Mouse (Mus musculus): ENCODE data around the gene Dyrk1a.

The Dyrk1a gene

DNA sequence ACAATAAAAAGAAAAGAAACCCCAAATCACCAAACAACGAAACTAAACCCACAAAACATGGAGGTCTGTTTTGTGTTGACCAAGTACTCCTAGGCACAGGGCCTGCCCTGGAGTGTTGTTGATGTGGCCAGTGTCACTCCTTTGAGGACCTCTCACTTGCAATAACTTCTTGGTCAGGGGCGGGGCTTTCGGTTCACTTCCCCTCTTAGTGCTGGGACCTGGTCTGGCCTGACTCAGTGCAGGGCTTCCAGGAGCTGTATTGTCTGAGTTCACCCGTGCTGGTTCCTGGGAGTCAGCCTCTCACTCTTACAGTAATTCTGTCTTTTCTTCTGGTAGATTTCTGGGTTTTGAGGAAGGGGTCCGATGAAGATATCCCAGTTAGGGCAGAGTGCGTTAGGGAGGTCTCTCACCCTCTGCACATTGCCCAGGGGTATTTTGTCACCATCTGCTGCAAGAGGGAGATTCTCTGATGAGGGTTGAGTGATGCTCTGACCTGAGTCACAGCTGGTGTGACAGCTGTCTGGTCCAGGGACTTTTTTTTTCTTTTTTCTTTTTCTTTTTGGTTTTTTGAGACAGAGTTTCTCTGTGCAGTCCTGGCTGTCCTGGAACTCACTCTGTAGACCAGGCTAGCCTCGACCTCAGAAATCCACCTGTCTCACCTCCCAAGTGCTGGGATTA is 150.8 kb downstream of the Dyrk1a start:
- DNase-seq = peak; percentile 42 to 45

DNA sequence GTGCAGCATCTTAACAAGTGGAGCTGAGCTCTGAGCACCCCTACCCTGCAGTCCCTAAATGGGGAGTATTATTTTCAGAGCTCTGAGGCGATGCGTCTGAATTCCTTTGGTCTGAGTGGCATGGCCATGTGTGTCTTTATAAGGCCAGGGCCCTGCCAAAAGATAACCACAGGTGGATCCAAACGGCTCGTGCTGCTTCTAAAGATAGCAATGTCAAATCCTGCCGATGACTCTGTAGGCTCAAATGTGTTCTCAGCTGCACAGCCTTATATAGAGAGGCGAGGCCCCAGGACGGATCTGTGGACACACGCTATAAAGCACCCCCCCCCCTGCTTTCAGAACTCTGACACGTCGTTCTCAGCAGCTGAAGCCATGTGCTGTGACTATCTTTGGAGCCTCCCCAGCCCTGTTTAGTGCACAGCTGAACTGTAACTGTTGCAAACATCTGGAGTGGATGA is 151.8 kb downstream of the Dyrk1a start:
- DNase-seq = no peak

DNA sequence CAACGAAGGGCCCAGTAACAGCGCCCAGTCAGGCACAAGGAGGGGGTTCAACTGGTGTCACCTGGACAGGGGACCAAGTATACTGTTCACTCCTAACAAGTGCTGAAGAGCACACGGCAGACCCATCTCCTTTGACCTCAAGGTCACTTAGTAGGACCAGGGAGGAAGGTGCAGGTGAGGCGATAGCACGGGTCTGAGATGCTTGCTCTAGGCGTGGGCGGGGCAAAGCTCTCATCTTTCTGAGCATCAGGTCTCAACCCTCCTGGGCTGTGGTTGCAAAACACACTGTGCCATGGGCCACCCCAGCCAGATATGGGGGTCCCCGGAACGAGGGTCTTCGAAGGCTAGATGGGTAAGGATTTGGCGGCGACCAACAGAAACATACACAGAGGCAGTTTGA is 153.1 kb downstream of the Dyrk1a start:
- no peak for DNase-seq

DNA sequence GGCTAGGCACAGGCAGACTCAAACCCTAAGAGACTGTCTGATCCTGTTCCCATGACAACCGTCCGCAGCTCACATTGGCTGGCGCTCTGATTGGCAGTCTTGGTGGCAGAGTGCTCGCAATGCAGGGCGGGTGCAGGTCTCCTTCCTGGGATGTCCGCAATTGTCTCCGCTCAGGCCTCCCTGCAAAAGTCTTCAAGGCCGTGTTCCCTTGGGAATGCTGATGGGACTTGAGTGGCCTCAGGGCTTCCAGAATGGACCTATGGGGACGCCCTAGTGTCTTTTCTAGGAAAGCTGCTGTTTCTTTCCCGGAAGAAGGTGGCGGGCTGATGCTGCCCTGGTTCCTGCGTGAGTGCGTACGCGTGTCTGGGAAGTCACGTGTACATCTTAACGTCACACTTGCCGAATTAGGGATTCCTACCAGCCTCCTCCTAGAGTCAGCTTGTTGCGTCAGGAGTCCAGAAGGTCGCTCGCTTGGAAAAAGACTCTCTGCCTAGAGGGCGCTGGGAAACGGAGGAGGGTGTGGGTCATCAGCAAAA is 154.3 kb downstream of the Dyrk1a start:
- DNase-seq = peak; percentile 71 to 72

DNA sequence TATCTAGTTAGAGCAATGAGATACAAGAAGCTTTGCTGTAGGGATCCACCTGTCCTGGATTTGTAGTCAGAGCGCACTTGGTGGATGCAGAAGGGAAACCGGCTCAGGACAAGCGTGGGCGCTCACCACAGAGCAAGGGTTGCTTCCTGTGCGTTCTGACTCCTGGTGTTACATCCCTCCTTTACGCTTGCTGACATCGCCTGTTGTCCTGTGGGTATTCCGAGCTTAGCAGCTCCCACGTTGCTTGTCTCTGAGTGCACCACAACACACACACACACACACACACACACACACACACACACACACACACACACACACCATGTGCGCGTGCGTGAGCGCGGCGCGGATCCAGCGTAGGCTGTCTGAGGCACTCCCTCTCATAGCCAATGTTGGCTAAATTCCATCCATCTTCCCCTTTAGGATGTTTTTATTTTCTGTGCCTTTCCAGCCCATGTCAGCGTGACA is 155.0 kb downstream of the Dyrk1a start:
- DNase-seq = peak; percentile 27 to 46

DNA sequence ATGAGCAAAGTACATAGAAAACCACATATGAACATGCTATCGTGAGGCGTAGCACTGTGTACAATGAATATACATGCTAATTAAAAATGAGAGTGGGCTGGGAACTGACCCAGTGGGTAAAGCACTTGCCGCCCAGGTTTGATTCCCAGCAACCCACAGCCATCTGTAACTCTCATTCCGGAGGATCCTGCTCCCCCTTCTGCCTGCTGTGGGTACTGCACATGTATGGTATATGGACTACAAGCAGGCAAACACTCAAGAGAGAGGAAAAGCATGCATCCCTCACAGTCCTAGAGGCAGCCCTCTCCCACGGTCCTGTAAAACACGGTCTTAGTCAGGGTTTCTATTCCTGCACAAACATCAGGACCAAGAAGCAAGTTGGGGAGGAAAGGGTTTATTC is 159.4 kb downstream of the Dyrk1a start:
- DNase-seq = no peak

DNA sequence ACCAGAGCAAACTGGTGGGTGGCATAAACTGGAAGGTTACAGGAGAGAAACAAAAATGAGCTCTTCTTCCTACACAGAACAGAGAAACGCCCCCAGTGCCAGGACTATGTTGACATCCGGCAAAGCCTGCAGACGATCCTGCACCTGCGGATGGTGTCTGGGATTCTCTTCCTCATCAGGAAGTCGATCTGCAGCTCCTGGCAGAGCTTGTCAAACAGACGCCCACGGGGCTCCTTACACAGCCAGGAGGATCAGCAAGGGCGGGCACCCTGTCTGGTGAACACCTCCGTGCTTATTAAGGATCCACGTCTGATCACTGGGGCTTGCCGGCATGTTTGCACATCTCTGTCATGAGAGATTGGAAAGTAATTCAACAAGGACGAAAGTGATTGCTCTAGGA is 161.2 kb downstream of the Dyrk1a start:
- DNase-seq = no peak

DNA sequence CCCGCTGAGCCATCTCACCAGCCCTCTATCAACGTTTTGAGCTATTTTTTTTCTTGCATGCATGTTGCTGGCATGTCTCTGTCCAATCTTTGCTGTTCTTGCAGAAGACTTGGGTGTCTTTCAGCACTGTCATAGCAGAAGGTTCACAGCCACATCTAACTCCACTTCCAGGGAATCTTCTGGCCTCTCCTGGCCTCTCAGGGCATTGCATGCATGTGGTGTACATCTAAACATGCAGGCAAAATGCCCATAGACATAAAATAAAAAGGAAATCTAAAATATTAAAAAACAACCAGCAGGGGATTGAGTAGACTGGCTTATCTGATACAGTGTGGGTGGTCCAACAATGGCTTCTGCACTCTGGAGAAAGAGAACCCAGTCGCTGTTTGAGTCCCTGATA is 165.7 kb downstream of the Dyrk1a start:
- no peak for DNase-seq

DNA sequence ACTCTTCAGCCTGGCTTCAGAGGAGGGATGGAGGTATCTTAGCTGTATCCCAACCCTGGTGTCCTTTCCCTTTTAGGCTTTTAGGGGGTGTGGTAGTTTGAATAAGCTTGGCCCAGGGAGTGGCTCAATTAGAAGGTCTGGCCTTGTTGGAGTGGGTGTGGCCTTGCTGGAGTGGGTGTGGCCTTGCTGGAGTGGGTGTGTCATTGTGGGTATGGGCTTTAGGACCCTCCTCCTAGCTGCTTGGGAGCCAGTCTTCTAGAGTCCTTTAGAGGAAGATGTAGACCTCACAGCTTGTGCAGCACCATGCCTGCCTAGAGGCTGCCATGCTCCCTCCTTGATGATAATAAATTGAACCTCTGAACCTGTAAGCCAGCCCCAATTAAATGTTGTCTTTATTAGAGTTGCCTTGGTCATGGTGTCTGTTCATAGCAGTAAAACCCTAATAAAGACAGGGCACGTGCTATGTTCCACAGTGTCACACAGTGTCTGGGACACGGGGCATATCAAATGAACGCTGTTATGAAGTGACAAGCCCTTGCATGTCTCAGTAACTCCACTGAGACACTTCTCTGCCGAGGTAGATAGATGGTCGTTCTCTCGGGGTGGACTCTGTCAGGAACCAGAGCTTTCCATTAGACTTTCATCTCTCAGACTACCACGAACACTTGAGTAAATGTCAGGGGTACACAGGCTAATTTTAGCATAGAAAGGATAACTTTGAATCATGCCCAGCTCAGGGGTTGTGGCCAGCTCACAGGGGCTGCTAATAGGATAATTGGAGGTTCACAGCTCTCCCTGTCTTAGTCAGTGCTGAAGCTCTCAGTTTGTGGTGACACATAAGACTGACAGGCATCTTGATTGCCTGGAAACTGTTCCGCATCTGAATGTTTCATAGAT is 166.9 kb downstream of the Dyrk1a start:
- no peak for DNase-seq

DNA sequence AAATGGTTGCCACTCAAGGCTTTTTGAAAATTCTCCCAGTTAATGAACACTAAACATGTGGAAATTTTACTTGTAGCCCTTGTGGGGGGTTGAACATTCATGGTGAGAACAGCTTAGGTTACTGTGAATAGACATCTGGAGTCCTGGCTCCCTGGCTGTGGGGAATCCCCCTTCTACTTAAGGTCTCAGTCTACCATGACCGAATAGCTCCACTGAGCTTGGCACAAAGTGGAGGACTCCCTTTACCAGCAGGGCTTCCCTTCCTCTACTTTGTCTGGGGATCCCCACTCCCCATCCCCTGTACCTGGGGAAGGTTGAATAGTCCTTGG is 167.5 kb downstream of the Dyrk1a start:
- DNase-seq = peak in 1 of 2 experiments; percentile 13

DNA sequence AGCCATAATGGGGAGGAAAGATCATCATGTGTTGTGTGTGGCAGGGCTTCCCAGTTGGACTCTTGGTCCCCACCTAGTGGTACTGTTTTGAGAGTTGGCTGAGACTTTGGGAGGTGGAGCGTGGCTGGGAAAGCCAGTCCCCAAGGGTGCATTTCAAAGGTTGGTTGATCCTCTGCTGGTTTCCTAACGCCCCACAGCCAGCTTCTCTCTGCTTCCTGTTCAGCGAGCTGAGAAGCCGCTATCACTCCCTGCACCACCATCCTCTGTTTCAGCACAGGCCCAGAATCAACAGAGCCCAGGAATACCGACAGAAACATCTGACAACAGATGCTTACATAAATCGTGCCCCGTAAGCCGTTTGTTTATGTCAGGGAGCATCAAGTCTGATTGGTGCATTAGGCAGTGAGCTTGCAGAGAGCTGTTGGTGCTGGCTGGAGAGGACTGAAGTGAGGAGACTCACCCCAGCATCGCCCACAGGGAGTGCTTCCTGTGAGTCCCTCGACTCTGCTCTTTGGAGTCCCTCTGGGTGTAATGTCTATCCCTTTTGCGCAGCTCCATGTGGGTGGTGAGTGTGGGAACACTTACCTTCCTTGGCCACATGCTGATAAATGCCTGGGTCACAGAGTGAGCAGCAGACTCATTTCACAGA is 174.2 kb downstream of the Dyrk1a start:
- DNase-seq = no peak

DNA sequence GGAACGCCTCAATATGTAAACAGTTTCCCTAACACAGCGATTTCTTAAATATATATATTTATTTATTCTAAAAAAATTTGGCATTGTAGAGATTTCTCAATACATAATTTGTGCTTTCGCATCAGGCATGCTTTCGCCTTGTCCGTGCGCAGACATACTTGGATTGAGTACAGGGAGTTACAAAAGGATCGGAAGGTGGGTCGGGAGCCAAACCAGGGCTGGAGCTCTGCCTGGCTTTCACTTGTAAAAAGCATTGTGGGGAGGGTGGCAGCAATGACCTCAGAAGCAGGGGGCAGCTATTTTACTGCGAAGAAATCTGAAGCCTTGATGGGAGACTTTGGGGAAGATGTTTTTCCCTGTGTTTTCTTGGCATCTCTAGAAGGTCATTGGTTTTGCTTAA is 175.2 kb downstream of the Dyrk1a start:
- no peak for DNase-seq
